Mouse (Mus musculus) macrophage (primary cell): Measurements from ENCODE around the gene Dyrk3. TPM values are rescaled to one million over a fixed set of nuclear protein-coding genes. Genes with fewer than 3 reads are reported as not detected.

Experiments
- H3K27ac ChIP-seq: fragments of 350-480 bp; formaldehyde crosslinking; 2 replicates; pipeline ENCODE4 v1.9.0; 2021
- H3K36me3 ChIP-seq: fragments of 350-480 bp; formaldehyde crosslinking; 2 replicates; pipeline ENCODE4 v1.9.0; 2021; ENCODE audit errors: inconsistent target
- H3K4me3 ChIP-seq: fragments of 350-480 bp; formaldehyde crosslinking; 2 replicates; pipeline ENCODE4 v1.9.0; 2021; ENCODE audit errors: inconsistent target
- H3K79me2 ChIP-seq: fragments of 350-480 bp; formaldehyde crosslinking; 2 replicates; pipeline ENCODE4 v1.9.0; 2021; ENCODE audit errors: inconsistent target
- WGBS: methylation state at CpG from one replicate; pipeline ENCODE4 v1.1.7; 2026; ENCODE audit warnings: inconsistent platforms; ENCODE audit not compliant: missing documents; 5-methylcytosine and 5-hydroxymethylcytosine counted together
- polyA plus RNA-seq: library from polyadenylated mRNA; stranded (reverse); fragments of 250-400 nt; gene quantifications from 3 replicates; pipeline ENCODE4 v1.2.4, GENCODE M21; 2018; ENCODE audit warnings: inconsistent platforms

Gene Dyrk3
- polyA plus RNA-seq, 1 experiment from 2014 or later = 0.30 TPM

- WGBS = 35% methylated on average over 11 of the region's 11 CpGs
- H3K79me2 ChIP-seq = no peaks in the 10 kb centered on the region
- peak overlapping the region; percentile 88 for H3K27ac ChIP-seq
- peak overlapping the region; percentile 61 for H3K4me3 ChIP-seq
- no peaks in the 10 kb centered on the region for H3K36me3 ChIP-seq
Measured at GRCm38 (mm10) chr1:131139102-131140095, 1.3 kb upstream of the Dyrk3 start.

- 1% methylated on average over 19 of the region's 36 CpGs for WGBS
- H3K36me3 ChIP-seq = no peaks in the 10 kb centered on the region
- H3K79me2 ChIP-seq = no peaks in the 10 kb centered on the region
- H3K4me3 ChIP-seq = peak overlapping the region; percentile 41
- H3K27ac ChIP-seq = no peak overlapping the region
Measured at GRCm38 (mm10) chr1:131137717-131138118, 422 bp downstream of the Dyrk3 start.

GRCm38 (mm10) chr1:131137111-131137510, 1.0 kb downstream of the Dyrk3 start:
- no peak overlapping the region for H3K27ac ChIP-seq
- H3K79me2 ChIP-seq = no peaks in the 10 kb centered on the region
- no peaks in the 10 kb centered on the region for H3K36me3 ChIP-seq
- peak overlapping the region; percentile 41; the same call in 1 of the 2 replicates for H3K4me3 ChIP-seq
- 44% methylated on average over 5 of the region's 5 CpGs for WGBS

GRCm38 (mm10) chr1:131135960-131136629, 2.0 kb downstream of the Dyrk3 start:
- 29% methylated on average over 8 of the region's 10 CpGs for WGBS
- H3K4me3 ChIP-seq = no peak overlapping the region
- H3K27ac ChIP-seq = peak overlapping the region; percentile 17

GRCm38 (mm10) chr1:131134942-131135522, 3.1 kb downstream of the Dyrk3 start:
- Histone ChIP-seq H3K27ac (peak overlapping the region; percentile 17; the same call in 1 of the 2 replicates), H3K36me3 (no peaks in the 10 kb centered on the region), H3K79me2 (no peaks in the 10 kb centered on the region), H3K4me3 (no peak overlapping the region)
- 42% methylated on average over 8 of the region's 8 CpGs for WGBS

More at GRCm38 (mm10) chr1:131135960-131136629, 2.0 kb downstream of the Dyrk3 start:
- H3K36me3 ChIP-seq = no peaks in the 10 kb centered on the region
- no peaks in the 10 kb centered on the region for H3K79me2 ChIP-seq

- H3K79me2 ChIP-seq = no peaks in the 10 kb centered on the region
- H3K4me3 ChIP-seq = no peak overlapping the region
- no peak overlapping the region for H3K27ac ChIP-seq
- H3K36me3 ChIP-seq = no peaks in the 10 kb centered on the region
- 95% methylated on average over 6 of the region's 6 CpGs for WGBS
Measured at GRCm38 (mm10) chr1:131134231-131134630, 3.9 kb downstream of the Dyrk3 start.

GRCm38 (mm10) chr1:131125987-131126744, 12.0 kb downstream of the Dyrk3 start:
- 33% methylated on average over 11 of the region's 11 CpGs for WGBS
- H3K79me2 ChIP-seq = no peaks in the 10 kb centered on the region
- no peak overlapping the region for H3K27ac ChIP-seq
- no peak overlapping the region for H3K4me3 ChIP-seq
- H3K36me3 ChIP-seq = no peaks in the 10 kb centered on the region

GRCm38 (mm10) chr1:131123522-131124265, 14.4 kb downstream of the Dyrk3 start:
- Histone ChIP-seq H3K27ac (no peak overlapping the region), H3K36me3 (no peaks in the 10 kb centered on the region), H3K79me2 (no peaks in the 10 kb centered on the region), H3K4me3 (no peak overlapping the region)
- 92% methylated on average over 10 of the region's 10 CpGs for WGBS

- no peaks in the 10 kb centered on the region for H3K36me3 ChIP-seq
- WGBS = 61% methylated on average over 3 of the region's 3 CpGs
- H3K4me3 ChIP-seq = no peak overlapping the region
- no peak overlapping the region for H3K27ac ChIP-seq
- no peaks in the 10 kb centered on the region for H3K79me2 ChIP-seq
Measured at GRCm38 (mm10) chr1:131121987-131122386, 16.2 kb downstream of the Dyrk3 start.

- Histone ChIP-seq H3K79me2 (no peaks in the 10 kb centered on the region), H3K4me3 (no peak overlapping the region), H3K36me3 (no peaks in the 10 kb centered on the region), H3K27ac (no peak overlapping the region)
- 41% methylated on average over 2 of the region's 2 CpGs for WGBS
Measured at GRCm38 (mm10) chr1:131119026-131119425, 19.1 kb downstream of the Dyrk3 start.

GRCm38 (mm10) chr1:131118530-131118929, 19.6 kb downstream of the Dyrk3 start:
- H3K79me2 ChIP-seq = no peaks in the 10 kb centered on the region
- no peak overlapping the region for H3K27ac ChIP-seq
- no peaks in the 10 kb centered on the region for H3K36me3 ChIP-seq
- no peak overlapping the region for H3K4me3 ChIP-seq
- 83% methylated on average over 10 of the region's 10 CpGs for WGBS

GRCm38 (mm10) chr1:131116430-131117011, 21.6 kb downstream of the Dyrk3 start:
- no peak overlapping the region for H3K4me3 ChIP-seq
- no peaks in the 10 kb centered on the region for H3K79me2 ChIP-seq
- 68% methylated on average over 11 of the region's 13 CpGs for WGBS
- H3K36me3 ChIP-seq = no peaks in the 10 kb centered on the region
- no peak overlapping the region for H3K27ac ChIP-seq

- Histone ChIP-seq H3K4me3 (no peak overlapping the region), H3K27ac (no peak overlapping the region), H3K36me3 (no peaks in the 10 kb centered on the region), H3K79me2 (no peaks in the 10 kb centered on the region)
- WGBS = 13% methylated on average over 5 of the region's 6 CpGs
Measured at GRCm38 (mm10) chr1:131115932-131116331, 22.2 kb downstream of the Dyrk3 start.
